Mouse (Mus musculus): ENCODE data around the gene Rab3gap2.

The Rab3gap2 gene

GRCm38 (mm10) chr1:185227766-185228165 is 23.8 kb downstream of the Rab3gap2 start:
- DNase-seq: no peak

- no peak for DNase-seq
These were observed 25.7 kb downstream of the Rab3gap2 start for GRCm38 (mm10) chr1:185229406-185230201.

- DNase-seq: no peak
These were observed 31.9 kb downstream of the Rab3gap2 start for GRCm38 (mm10) chr1:185235837-185236236.

- DNase-seq: peak in 1 of 2 experiments; percentile 20
These were observed 32.6 kb downstream of the Rab3gap2 start for GRCm38 (mm10) chr1:185236530-185236929.

GRCm38 (mm10) chr1:185243013-185243412 is 39.1 kb downstream of the Rab3gap2 start:
- no peak for DNase-seq

- DNase-seq: no peak
These were observed 41.5 kb downstream of the Rab3gap2 start for GRCm38 (mm10) chr1:185245456-185245855.

GRCm38 (mm10) chr1:185247429-185248085 is 43.6 kb downstream of the Rab3gap2 start:
- no peak for DNase-seq

- DNase-seq: no peak
These were observed 44.8 kb downstream of the Rab3gap2 start for GRCm38 (mm10) chr1:185248728-185249127.

- DNase-seq: no peak
These were observed 48.4 kb downstream of the Rab3gap2 start for GRCm38 (mm10) chr1:185252351-185252750.

- peak; percentile 19 to 32 for DNase-seq
These were observed 49.4 kb downstream of the Rab3gap2 start for GRCm38 (mm10) chr1:185253140-185253892.

- no peak for DNase-seq
These were observed 51.4 kb downstream of the Rab3gap2 start for GRCm38 (mm10) chr1:185255336-185255735.

- no peak for DNase-seq
These were observed 52.8 kb downstream of the Rab3gap2 start for GRCm38 (mm10) chr1:185256753-185257152.

GRCm38 (mm10) chr1:185262565-185262964 is 58.6 kb downstream of the Rab3gap2 start:
- DNase-seq: peak in 1 of 2 experiments; percentile 22

GRCm38 (mm10) chr1:185268675-185269074 is 64.8 kb downstream of the Rab3gap2 start:
- no peak for DNase-seq

- DNase-seq: no peak
These were observed 66.6 kb downstream of the Rab3gap2 start for GRCm38 (mm10) chr1:185270403-185271097.

- DNase-seq: no peak
These were observed 67.5 kb downstream of the Rab3gap2 start for GRCm38 (mm10) chr1:185271373-185271772.

- no peak for DNase-seq
These were observed 71.1 kb downstream of the Rab3gap2 start for GRCm38 (mm10) chr1:185274819-185275545.

- DNase-seq: no peak
These were observed 72.1 kb downstream of the Rab3gap2 start for GRCm38 (mm10) chr1:185275976-185276375.

GRCm38 (mm10) chr1:185277022-185277421 is 73.1 kb downstream of the Rab3gap2 start:
- no peak for DNase-seq

GRCm38 (mm10) chr1:185279288-185279687 is 75.4 kb downstream of the Rab3gap2 start:
- DNase-seq: no peak

GRCm38 (mm10) chr1:185280616-185281015 is 76.7 kb downstream of the Rab3gap2 start:
- DNase-seq: no peak

- no peak for DNase-seq
These were observed 78.9 kb downstream of the Rab3gap2 start for GRCm38 (mm10) chr1:185282846-185283245.
